Mouse (Mus musculus): Measurements from ENCODE around the gene Aurkb. TPM values are rescaled to one million over a fixed set of nuclear protein-coding genes. Genes with fewer than 3 reads are reported as not detected.

Gene Aurkb
- polyA plus RNA-seq, 1 experiment from 2014 or later, result 177 TPM

DNA sequence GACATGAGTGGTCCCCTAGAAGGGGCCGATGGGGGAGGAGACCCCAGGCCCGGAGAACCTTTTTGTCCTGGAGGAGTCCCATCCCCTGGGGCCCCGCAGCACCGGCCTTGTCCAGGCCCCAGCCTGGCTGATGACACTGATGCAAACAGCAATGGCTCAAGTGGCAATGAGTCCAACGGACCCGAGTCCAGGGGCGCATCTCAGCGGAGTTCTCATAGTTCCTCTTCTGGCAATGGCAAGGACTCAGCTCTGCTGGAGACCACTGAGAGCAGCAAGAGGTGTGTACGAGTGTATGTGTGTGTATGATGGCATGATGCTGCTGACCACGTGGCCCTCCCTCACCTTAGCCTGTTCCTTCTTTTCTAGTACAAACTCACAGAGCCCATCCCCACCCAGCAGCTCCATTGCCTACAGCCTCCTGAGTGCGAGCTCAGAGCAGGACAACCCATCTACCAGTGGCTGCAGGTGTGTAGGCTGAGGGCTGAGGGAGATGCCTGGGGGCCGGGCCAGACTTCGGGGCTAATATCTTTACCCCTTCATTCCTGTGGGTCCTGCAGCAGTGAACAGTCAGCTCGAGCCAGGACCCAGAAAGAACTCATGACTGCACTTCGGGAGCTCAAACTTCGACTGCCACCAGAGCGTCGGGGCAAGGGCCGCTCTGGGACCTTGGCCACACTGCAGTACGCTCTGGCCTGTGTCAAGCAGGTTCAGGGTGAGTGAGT is 55.4 kb downstream of the Aurkb start:
- Histone ChIP-seq H3K27me3 (ENCODE audit: insufficient read depth, low read length) (no peaks in the 10 kb centered on the region), H3K4me1 (ENCODE audit: insufficient read depth, low read length) (peaks cover 45% of the 10 kb centered on the region), H3K9me3 (ENCODE audit: low read length) (no peaks in the 10 kb centered on the region), H3K9ac (replicated peaks; ENCODE audit: low read length) (peak overlapping the region; percentile 74; the same call in 1 of the 2 replicates), H3K36me3 (ENCODE audit: insufficient read depth, low read length) (peaks cover 51% of the 10 kb centered on the region), H3K27ac (ENCODE audit: low read length) (peak overlapping the region; percentile 89; the same call in 1 of the 2 replicates), H3K4me2 (replicated peaks; ENCODE audit: low read depth, low read length) (peak overlapping the region; percentile 97; the same call in 1 of the 2 replicates), H3K4me3 (ENCODE audit: low read length) (peak overlapping the region; percentile 63)
- ATAC-seq (ENCODE audit: low FRiP score, low TSS enrichment), result no peak
- WGBS, result 86% methylated on average over 20 of the region's 20 CpGs

Other genes starting within 250 kb of the Aurkb start
- gene Ndel1, start 173.8 kb upstream of the Aurkb start, polyA plus RNA-seq (2015; fragmentation: Nextera tagmentation; extraction: Ambion mirVana), result 90.9 and 96.3 TPM in 2 replicates
- 0.05 and 0.17 TPM in 2 replicates for gene Rnf222, start 157.1 kb upstream of the Aurkb start, polyA plus RNA-seq (2015; fragmentation: Nextera tagmentation; extraction: Ambion mirVana)
- gene Rpl26, start 144.1 kb upstream of the Aurkb start, polyA plus RNA-seq (2015; fragmentation: Nextera tagmentation; extraction: Ambion mirVana), result 897 and 905 TPM in 2 replicates
- gene Odf4, start 118.6 kb upstream of the Aurkb start, polyA plus RNA-seq (2015; fragmentation: Nextera tagmentation; extraction: Ambion mirVana), result not detected in 2 replicates
- gene Arhgef15, start 88.2 kb upstream of the Aurkb start, polyA plus RNA-seq (2015; fragmentation: Nextera tagmentation; extraction: Ambion mirVana), result 20.0 and 23.0 TPM in 2 replicates
- gene Slc25a35, start 77.5 kb upstream of the Aurkb start, polyA plus RNA-seq (2015; fragmentation: Nextera tagmentation; extraction: Ambion mirVana), result 7.6 and 7.9 TPM in 2 replicates
- 62.3 and 63.9 TPM in 2 replicates for gene Rangrf, start 70.5 kb upstream of the Aurkb start, polyA plus RNA-seq (2015; fragmentation: Nextera tagmentation; extraction: Ambion mirVana)
- gene Pfas, start 37.2 kb upstream of the Aurkb start, polyA plus RNA-seq (2015; fragmentation: Nextera tagmentation; extraction: Ambion mirVana), result 33.9 and 41.9 TPM in 2 replicates
- gene Ctc1, start 29.7 kb upstream of the Aurkb start, polyA plus RNA-seq (2015; fragmentation: Nextera tagmentation; extraction: Ambion mirVana), result 64.1 and 68.0 TPM in 2 replicates
- 8.0 and 9.1 TPM in 2 replicates for gene Borcs6, start 14.1 kb downstream of the Aurkb start, polyA plus RNA-seq (2015; fragmentation: Nextera tagmentation; extraction: Ambion mirVana)
- gene Tmem107, start 25.2 kb downstream of the Aurkb start, polyA plus RNA-seq (2015; fragmentation: Nextera tagmentation; extraction: Ambion mirVana), result 61.0 and 68.1 TPM in 2 replicates
- gene Vamp2, start 42.8 kb downstream of the Aurkb start, polyA plus RNA-seq (2015; fragmentation: Nextera tagmentation; extraction: Ambion mirVana), result 81.5 and 114 TPM in 2 replicates
- 11.4 and 15.6 TPM in 2 replicates for gene Per1, start 49.6 kb downstream of the Aurkb start, polyA plus RNA-seq (2015; fragmentation: Nextera tagmentation; extraction: Ambion mirVana)
- gene Hes7, start 74.8 kb downstream of the Aurkb start, polyA plus RNA-seq (2015; fragmentation: Nextera tagmentation; extraction: Ambion mirVana), result 0.39 and 0.51 TPM in 2 replicates
- gene 9130213A22Rik, start 76.9 kb downstream of the Aurkb start, polyA plus RNA-seq (2015; fragmentation: Nextera tagmentation; extraction: Ambion mirVana), result 0.33 and 0.42 TPM in 2 replicates
- gene Aloxe3, start 80.2 kb downstream of the Aurkb start, polyA plus RNA-seq (2015; fragmentation: Nextera tagmentation; extraction: Ambion mirVana), result 0.32 and 0.76 TPM in 2 replicates
- gene Alox12b, start 111.3 kb downstream of the Aurkb start, polyA plus RNA-seq (2015; fragmentation: Nextera tagmentation; extraction: Ambion mirVana), result 0.30 and 0.41 TPM in 2 replicates
- 0.46 and 0.72 TPM in 2 replicates for gene Alox8, start 152.2 kb downstream of the Aurkb start, polyA plus RNA-seq (2015; fragmentation: Nextera tagmentation; extraction: Ambion mirVana)
- gene Gucy2e, start 191.4 kb downstream of the Aurkb start, polyA plus RNA-seq (2015; fragmentation: Nextera tagmentation; extraction: Ambion mirVana), result 0.17 and 0.27 TPM in 2 replicates